Mouse (Mus musculus) forebrain, postnatal 0 days (tissue): Measurements from ENCODE around the gene Edc3. TPM values are rescaled to one million over a fixed set of nuclear protein-coding genes. Genes with fewer than 3 reads are reported as not detected.

Source experiments
- ATAC-seq: fragments of 200-750 bp; cut with Nextera tagmentation; 2 replicates; pipeline ENCODE4 v1.8.0; 2017; ENCODE audit warnings: mild to moderate bottlenecking, moderate library complexity
- DNase-seq: peaks from one replicate; pipeline ENCODE4 v3.0.0-alpha.2; 2015
- H3K27ac ChIP-seq: fragments of 300-500 bp; sonication (generic); 2 replicates; pipeline ENCODE4 v1.5.1; 2014; ENCODE audit warnings: low read depth, mild to moderate bottlenecking, antibody characterized with exemption, low read length, moderate library complexity, mixed read lengths
- H3K27me3 ChIP-seq: fragments of 300-500 bp; sonication (generic); 2 replicates; pipeline ENCODE4 v1.6.1; 2014; ENCODE audit warnings: mild to moderate bottlenecking, low read length, mixed read lengths; ENCODE audit not compliant: insufficient read depth
- H3K36me3 ChIP-seq: fragments of 300-500 bp; sonication (generic); 2 replicates; pipeline ENCODE4 v1.6.1; 2014; ENCODE audit warnings: mild to moderate bottlenecking, moderate library complexity; ENCODE audit not compliant: insufficient read depth
- H3K4me1 ChIP-seq: fragments of 300-500 bp; sonication (generic); 2 replicates; pipeline ENCODE4 v1.6.1; 2014; ENCODE audit warnings: antibody characterized with exemption; ENCODE audit not compliant: insufficient read depth
- H3K4me2 ChIP-seq: fragments of 300-500 bp; sonication (generic); 2 replicates; pipeline ENCODE4 v1.6.1; 2014; ENCODE audit warnings: low read depth, mild to moderate bottlenecking, moderate library complexity
- H3K4me3 ChIP-seq: fragments of 300-500 bp; sonication (generic); 2 replicates; pipeline ENCODE4 v1.5.1; 2014; ENCODE audit warnings: low read depth, low read length, mixed read lengths
- H3K9ac ChIP-seq: fragments of 300-500 bp; sonication (generic); 2 replicates; pipeline ENCODE4 v1.6.1; 2014; ENCODE audit warnings: mild to moderate bottlenecking
- H3K9me3 ChIP-seq: fragments of 300-500 bp; sonication (generic); 2 replicates; pipeline ENCODE4 v1.6.1; 2016; ENCODE audit warnings: low read length
- CTCF ChIP-seq: sonication (generic); IDR thresholded peaks from 2 replicates; pipeline ENCODE4 v1.5.1; 2016; ENCODE audit warnings: antibody characterized with exemption, control low read depth, low read depth
- WGBS: fragments of 180-500 bp; shearing (Covaris S2); extraction: QIAGEN DNeasy Blood & Tissue Kit; methylation state at CpG from one replicate; pipeline ENCODE4 v1.1.7; 2014; 5-methylcytosine and 5-hydroxymethylcytosine counted together
- polyA plus RNA-seq: library from polyadenylated mRNA; unstranded; fragments of >200 nt; fragmentation: Nextera tagmentation; extraction: Ambion mirVana; gene quantifications from 2 replicates; pipeline ENCODE4 v1.2.1, GENCODE M21; 2015
- total RNA-seq: library from RNA; depleted of rRNA; stranded (reverse); fragments of >200 nt; gene quantifications from 2 replicates; pipeline ENCODE4 v1.2.3, GENCODE M21; 2014

Gene Edc3
- total and polyA plus RNA-seq, 2 experiments from 2014 or later = 10.2 to 27.8 TPM

GRCm38 (mm10) chr9:57774168-57774567, 65.8 kb downstream of the Edc3 start:
- DNase-seq = no peak
- Histone ChIP-seq H3K36me3 (no peaks in the 10 kb centered on the region), H3K27me3 (no peaks in the 10 kb centered on the region), H3K27ac (no peak overlapping the region), H3K4me1 (no peaks in the 10 kb centered on the region), H3K4me2 (no peak overlapping the region), H3K9me3 (no peaks in the 10 kb centered on the region), H3K9ac (no peak overlapping the region), H3K4me3 (no peak overlapping the region)
- WGBS = 13% methylated on average over 1 of the region's 1 CpGs
- TF ChIP-seq CTCF = peak; percentile 47
- ATAC-seq = no peak

- H3K9ac ChIP-seq = no peak overlapping the region
- H3K36me3 ChIP-seq = no peaks in the 10 kb centered on the region
- no peaks in the 10 kb centered on the region for H3K4me1 ChIP-seq
Measured at GRCm38 (mm10) chr9:57775026-57775425, 66.7 kb downstream of the Edc3 start.

DNA sequence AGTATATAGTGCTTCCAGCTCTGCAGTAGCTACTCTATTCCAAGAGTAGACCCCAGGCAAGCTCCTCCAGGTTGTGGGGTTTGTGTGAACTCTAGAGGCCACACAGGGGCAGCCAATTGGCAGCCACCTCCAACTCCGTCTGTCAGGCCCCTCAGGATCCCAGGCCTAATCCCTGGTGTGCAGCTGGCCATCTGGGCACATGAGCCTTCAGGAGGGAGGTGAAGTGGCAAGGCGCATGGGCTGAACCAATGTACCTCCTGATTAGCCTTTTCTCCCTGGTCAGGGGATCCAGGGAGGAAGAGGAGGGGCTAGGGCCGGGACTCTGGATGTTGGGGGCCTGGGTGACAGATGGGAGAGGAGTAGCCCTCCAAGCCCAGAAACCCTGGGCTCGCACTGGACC, 67.4 kb downstream of the Edc3 start:
- Histone ChIP-seq H3K4me2 (no peak overlapping the region), H3K9ac (no peak overlapping the region), H3K4me1 (no peaks in the 10 kb centered on the region), H3K36me3 (no peaks in the 10 kb centered on the region), H3K9me3 (no peaks in the 10 kb centered on the region), H3K4me3 (no peak overlapping the region), H3K27ac (no peak overlapping the region), H3K27me3 (no peaks in the 10 kb centered on the region)
- DNase-seq = no peak
- WGBS = 67% methylated on average over 3 of the region's 4 CpGs
- no peak for TF ChIP-seq CTCF
- no peak for ATAC-seq

More at GRCm38 (mm10) chr9:57775026-57775425, 66.7 kb downstream of the Edc3 start:
- Histone ChIP-seq H3K27ac (no peak overlapping the region), H3K4me2 (no peak overlapping the region), H3K27me3 (no peaks in the 10 kb centered on the region), H3K4me3 (no peak overlapping the region), H3K9me3 (no peaks in the 10 kb centered on the region)
- WGBS = 72% methylated on average over 5 of the region's 5 CpGs
- DNase-seq (no peak), ATAC-seq (no peak)
- no peak for TF ChIP-seq CTCF

DNA sequence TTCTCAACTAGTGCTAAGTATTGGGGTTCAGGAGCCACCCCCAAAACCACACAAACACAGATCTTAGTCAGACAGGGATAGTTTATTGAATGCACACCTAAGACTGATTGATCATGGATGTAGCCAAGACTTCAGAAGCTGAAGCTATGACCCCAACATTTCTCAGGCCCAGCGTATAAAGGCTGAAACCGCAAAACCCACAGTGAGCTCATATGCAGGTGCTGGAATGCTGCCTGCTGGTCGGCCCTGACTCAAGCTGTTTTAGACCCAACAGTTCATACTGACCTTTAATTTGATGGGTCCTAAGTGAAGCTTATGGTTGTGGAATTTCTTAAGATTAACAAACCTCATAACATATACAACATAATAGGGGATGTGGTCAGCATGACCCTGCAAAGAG, 74.3 kb downstream of the Edc3 start:
- Histone ChIP-seq H3K4me1 (no peaks in the 10 kb centered on the region), H3K4me2 (no peak overlapping the region), H3K9ac (no peak overlapping the region), H3K4me3 (no peak overlapping the region), H3K27me3 (no peaks in the 10 kb centered on the region), H3K9me3 (no peaks in the 10 kb centered on the region), H3K27ac (no peak overlapping the region), H3K36me3 (no peaks in the 10 kb centered on the region)
- no peak for ATAC-seq
- WGBS = 94% methylated on average over 3 of the region's 3 CpGs
- no peak for DNase-seq
- no peak for TF ChIP-seq CTCF

GRCm38 (mm10) chr9:57789733-57790132, 81.4 kb downstream of the Edc3 start:
- TF ChIP-seq CTCF = no peak
- no peaks in the 10 kb centered on the region for H3K4me1 ChIP-seq

GRCm38 (mm10) chr9:57797456-57797855, 89.1 kb downstream of the Edc3 start:
- TF ChIP-seq CTCF = no peak
- 99% methylated on average over 8 of the region's 8 CpGs for WGBS
- no peaks in the 10 kb centered on the region for H3K4me1 ChIP-seq
- H3K27ac ChIP-seq = no peak overlapping the region
- no peaks in the 10 kb centered on the region for H3K27me3 ChIP-seq
- H3K4me2 ChIP-seq = no peak overlapping the region
- H3K4me3 ChIP-seq = no peak overlapping the region
- peaks cover 46% of the 10 kb centered on the region for H3K36me3 ChIP-seq
- no peak overlapping the region for H3K9ac ChIP-seq
- ATAC-seq = no peak
- DNase-seq = no peak
- H3K9me3 ChIP-seq = no peaks in the 10 kb centered on the region

More at GRCm38 (mm10) chr9:57789733-57790132, 81.4 kb downstream of the Edc3 start:
- DNase-seq (no peak), ATAC-seq (no peak)
- WGBS = 81% methylated on average over 3 of the region's 3 CpGs
- Histone ChIP-seq H3K9me3 (no peaks in the 10 kb centered on the region), H3K27ac (no peak overlapping the region), H3K36me3 (peaks cover 39% of the 10 kb centered on the region), H3K9ac (no peak overlapping the region), H3K4me3 (no peak overlapping the region), H3K27me3 (no peaks in the 10 kb centered on the region), H3K4me2 (no peak overlapping the region)

DNA sequence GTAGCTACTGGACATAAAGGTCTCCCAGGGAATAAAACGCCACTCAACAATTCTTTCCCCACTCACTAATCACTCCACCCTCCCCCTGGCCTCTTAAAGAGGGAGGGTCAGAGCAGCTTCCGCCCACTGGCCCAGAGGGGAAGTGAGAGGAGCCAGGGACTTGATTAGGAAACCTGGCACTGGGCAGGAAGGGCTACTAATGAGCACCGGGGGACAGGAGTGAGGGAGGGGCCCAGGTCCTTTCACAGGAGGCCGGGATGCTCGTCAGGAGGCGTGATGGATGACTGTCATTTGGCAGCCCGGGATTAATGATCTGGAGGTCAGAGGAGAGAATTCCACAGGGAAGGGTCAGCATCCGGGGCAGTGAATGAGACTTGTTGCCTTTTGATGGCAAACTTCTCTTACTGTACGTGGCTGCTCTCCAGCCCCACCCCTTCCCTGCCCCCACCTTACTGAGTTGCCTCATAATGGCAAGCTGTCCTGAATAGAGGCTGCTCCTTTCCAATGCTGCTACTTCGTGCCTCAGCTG, 90.4 kb downstream of the Edc3 start:
- Histone ChIP-seq H3K4me1 (no peaks in the 10 kb centered on the region), H3K9ac (no peak overlapping the region), H3K27ac (no peak overlapping the region), H3K9me3 (no peaks in the 10 kb centered on the region), H3K4me3 (no peak overlapping the region), H3K27me3 (no peaks in the 10 kb centered on the region), H3K4me2 (no peak overlapping the region), H3K36me3 (peaks cover 36% of the 10 kb centered on the region)
- no peak for DNase-seq
- TF ChIP-seq CTCF = no peak
- ATAC-seq = no peak
- WGBS = 15% methylated on average over 10 of the region's 10 CpGs
